Mouse (Mus musculus) spleen, embryonic (tissue): ENCODE measurements around the gene Ptgr1.

Experiments used
- CTCF ChIA-PET: fragments of 350-600 bp; sonication (Branson Sonifier 250); formaldehyde crosslinking; loops from one replicate; lab custom pipeline; 2022; lab: Charles Lee

Gene Ptgr1

GRCm38 (mm10) chr4:58932541-58932940 is 54.4 kb downstream of the Ptgr1 start:
- CTCF ChIA-PET: interaction anchor here (0.7 kb wide), 1 partner anchor 34 kb away, joined by 3 read pairs; no protein-coding TSS in a partner anchor

GRCm38 (mm10) chr4:58927661-58928060 is 59.3 kb downstream of the Ptgr1 start:
- CTCF ChIA-PET: no interaction called here

- CTCF ChIA-PET: interaction anchor here (0.7 kb wide), 1 partner anchor 387 kb away, joined by 11 read pairs; no protein-coding TSS in a partner anchor
These were observed 60.8 kb downstream of the Ptgr1 start for GRCm38 (mm10) chr4:58926120-58926519.

- CTCF ChIA-PET: no interaction called here
These were observed 61.3 kb downstream of the Ptgr1 start for GRCm38 (mm10) chr4:58925664-58926063.

- CTCF ChIA-PET: no interaction called here
These were observed 63.0 kb downstream of the Ptgr1 start for GRCm38 (mm10) chr4:58923933-58924332.
